29 mouse cellular contexts compared by ENCODE assay signal in genomic region chr6:28883518-28883917, GRCm38 (mm10). TPM values are rescaled to one million over a fixed set of nuclear protein-coding genes. Genes with fewer than 3 reads are reported as not detected.
A peak's percentile ranks its signal among the peaks of the same experiment; 100 is the strongest.
DNase-seq lines count a peak whose midpoint lies in the region; ATAC-seq and TF ChIP-seq lines count a peak whose summit lies in the region.
"Had no signal": no experiment of that assay in that cellular context is flagged by ENCODE, and none has a peak within 500 bp of the region (broad histone marks: within the 10 kb centered on the region; RNA-seq: fewer than 3 reads in every experiment).

No protein-coding gene starts in this region.

- no peaks in the 10 kb centered on the region for H3K9me3 ChIP-seq in heart, embryonic 11.5 days (replicated peaks; ENCODE audit: control insufficient read depth, low read length)
- H3K9me3 ChIP-seq in midbrain, embryonic 11.5 days (ENCODE audit: control insufficient read depth, low read length), result no peaks in the 10 kb centered on the region
- H3K9me3 ChIP-seq in midbrain, embryonic 15.5 days, result no peaks in the 10 kb centered on the region
- H3K9me3 ChIP-seq: embryonic facial prominence, embryonic 12.5 days; hindbrain, embryonic 13.5 days; limb, embryonic 12.5 days; liver, embryonic 15.5 days had no signal

- peaks cover 22% of the 10 kb centered on the region for H3K4me1 ChIP-seq in heart, embryonic 11.5 days (ENCODE audit: control insufficient read depth, insufficient read depth, low read length)
- no peaks in the 10 kb centered on the region for H3K4me1 ChIP-seq in kidney, adult 2 months (ENCODE audit: control insufficient read depth, insufficient read depth, low read length)
- H3K4me1 ChIP-seq in midbrain, embryonic 11.5 days (ENCODE audit: control insufficient read depth, insufficient read depth, low read length), result peaks cover under 1% of the 10 kb centered on the region; the same call in 1 of the 2 replicates
- peaks cover 11% of the 10 kb centered on the region for H3K4me1 ChIP-seq in midbrain, embryonic 15.5 days
- H3K4me1 ChIP-seq: embryonic facial prominence, embryonic 12.5 days; limb, embryonic 12.5 days; liver, embryonic 15.5 days had no signal

- no peaks in the 10 kb centered on the region for H3K27me3 ChIP-seq in heart, embryonic 11.5 days (ENCODE audit: control insufficient read depth, insufficient read depth, low read length)
- no peaks in the 10 kb centered on the region for H3K27me3 ChIP-seq in kidney, adult 2 months (replicated peaks; ENCODE audit: control insufficient read depth, insufficient read depth, low read length)
- no peaks in the 10 kb centered on the region for H3K27me3 ChIP-seq in midbrain, embryonic 11.5 days (ENCODE audit: control insufficient read depth, insufficient read depth, low read length)
- no peaks in the 10 kb centered on the region for H3K27me3 ChIP-seq in midbrain, embryonic 15.5 days (replicated peaks)
- H3K27me3 ChIP-seq: CH12.LX; embryonic facial prominence, embryonic 12.5 days; limb, embryonic 12.5 days; liver, embryonic 15.5 days had no signal

- no peak overlapping the region for H3K4me2 ChIP-seq in heart, embryonic 11.5 days
- H3K4me2 ChIP-seq in midbrain, embryonic 11.5 days, result no peak overlapping the region
- H3K4me2 ChIP-seq in midbrain, embryonic 15.5 days, result no peak overlapping the region
- H3K4me2 ChIP-seq: embryonic facial prominence, embryonic 12.5 days; hindbrain, embryonic 13.5 days; limb, embryonic 12.5 days; liver, embryonic 15.5 days; lung, embryonic 14.5 days had no signal

- no peak for TF ChIP-seq CTCF in kidney, adult 2 months (conservative IDR thresholded peaks at IDR 0.05; ENCODE audit: insufficient read depth, insufficient read length, low read depth, low read length)

- H3K4me3 ChIP-seq in heart, embryonic 11.5 days (ENCODE audit: low read depth, low read length), result no peak overlapping the region
- H3K4me3 ChIP-seq in kidney, adult 2 months (ENCODE audit: insufficient read depth, low read depth, low read length), result no peak overlapping the region
- no peak overlapping the region for H3K4me3 ChIP-seq in midbrain, embryonic 11.5 days (ENCODE audit: low read depth, low read length)
- no peak overlapping the region for H3K4me3 ChIP-seq in midbrain, embryonic 15.5 days
- H3K4me3 ChIP-seq: embryonic facial prominence, embryonic 12.5 days; hindbrain, embryonic 13.5 days; layer of hippocampus, adult 2 months; left cerebral cortex, adult 2 months; limb, embryonic 12.5 days; liver, embryonic 15.5 days had no signal

- WGBS in heart, embryonic 11.5 days (ENCODE audit: insufficient replicate concordance), result 69% methylated on average over 5 of the region's 5 CpGs
- WGBS in kidney, adult 2 months, result 70% methylated on average over 5 of the region's 5 CpGs
- whole genome bisulfite sequencing in midbrain, embryonic 11.5 days, result 84% methylated on average over 5 of the region's 5 CpGs
- WGBS in midbrain, embryonic 15.5 days, result 78% methylated on average over 5 of the region's 5 CpGs

- DNase-seq in adrenal gland, adult 2 months, result peak; percentile 48
- DNase-seq in adrenal gland, postnatal 25 days, result no peak
- peak; percentile 34 for DNase-seq in heart, adult 8-10 months (ENCODE audit: low spot score)
- peak; percentile 60 for DNase-seq in kidney, adult 2 months
- DNase-seq in kidney, adult 18-20 months, result no peak
- peak; percentile 14 for DNase-seq in midbrain, embryonic 11.5 days (ENCODE audit: low spot score, missing footprints)
- DNase-seq: cerebellum, adult 11 months; cerebellum, adult 9-10 months; embryo, embryonic 11 days; gastrocnemius, postnatal 14 days; lung, embryonic 14.5 days; lung, postnatal 14 days; spleen, adult 18-20 months; thymus, postnatal 14 days had no signal

- no peak for TF ChIP-seq POLR2A in kidney, adult 2 months (IDR thresholded peaks at IDR 0.05; ENCODE audit: low read depth, low read length)

- no peak overlapping the region for H3K27ac ChIP-seq in heart, embryonic 11.5 days (ENCODE audit: low read depth, low read length)
- H3K27ac ChIP-seq in kidney, adult 2 months (ENCODE audit: insufficient read depth, low read depth, low read length), result no peak overlapping the region
- no peak overlapping the region for H3K27ac ChIP-seq in midbrain, embryonic 11.5 days (ENCODE audit: low read depth, low read length)
- no peak overlapping the region for H3K27ac ChIP-seq in midbrain, embryonic 15.5 days
- H3K27ac ChIP-seq: embryonic facial prominence, embryonic 12.5 days; hindbrain, embryonic 13.5 days; layer of hippocampus, adult 2 months; left cerebral cortex, adult 2 months; limb, embryonic 12.5 days; liver, embryonic 15.5 days had no signal

- H3K9ac ChIP-seq in heart, embryonic 11.5 days (ENCODE audit: low read depth, low read length), result no peak overlapping the region
- no peak overlapping the region for H3K9ac ChIP-seq in midbrain, embryonic 11.5 days (ENCODE audit: low read length)
- H3K9ac ChIP-seq in midbrain, embryonic 15.5 days, result no peak overlapping the region
- H3K9ac ChIP-seq: embryonic facial prominence, embryonic 12.5 days; hindbrain, embryonic 13.5 days; limb, embryonic 12.5 days; liver, embryonic 15.5 days; lung, embryonic 14.5 days had no signal

- ATAC-seq in heart, embryonic 11.5 days (replicated peaks; ENCODE audit: insufficient number of reproducible peaks, low FRiP score, low TSS enrichment), result no peak
- ATAC-seq in midbrain, embryonic 11.5 days (ENCODE audit: low FRiP score), result no peak
- ATAC-seq in midbrain, embryonic 15.5 days (replicated peaks), result no peak
- ATAC-seq: forebrain, embryonic 14.5 days; intestine, postnatal 0 days; midbrain, embryonic 16.5 days had no signal

- peaks cover 22% of the 10 kb centered on the region for H3K36me3 ChIP-seq in heart, embryonic 11.5 days (ENCODE audit: control insufficient read depth, insufficient read depth, low read length)
- no peaks in the 10 kb centered on the region for H3K36me3 ChIP-seq in kidney, adult 2 months (ENCODE audit: control insufficient read depth, insufficient read depth, low read length)
- peaks cover 6% of the 10 kb centered on the region; the same call in 1 of the 2 replicates for H3K36me3 ChIP-seq in midbrain, embryonic 11.5 days (ENCODE audit: control insufficient read depth, insufficient read depth, low read length)
- H3K36me3 ChIP-seq in midbrain, embryonic 15.5 days (replicated peaks), result no peaks in the 10 kb centered on the region

RNA-seq across cellular contexts. Expression of gene Lrrc4, which starts 52.0 kb away (rescaled TPM):
- 1 to 10 TPM; 5.6 to 8.1 TPM for total RNA-seq in adrenal gland, adult 2 months (2021)
- 3.6 and 6.1 TPM in 2 replicates for polyA plus RNA-seq in adrenal gland, adult 2 months (2012; rRNA removed)
- 3.5 and 3.7 TPM in 2 replicates for total RNA-seq in adrenal gland, postnatal 25 days (2021)
- total RNA-seq in heart, adult 8-10 months (2022), result under 1 TPM; 0.62 to 0.98 (median 0.76) TPM
- 1.1 TPM in 2 replicates for polyA plus RNA-seq in heart, embryonic 11.5 days (2014; fragmentation: Nextera tagmentation; extraction: Ambion mirVana)
- 0.54 and 0.56 TPM in 2 replicates for polyA plus RNA-seq in kidney, adult 2 months (2012; rRNA removed)
- 2.2 and 2.7 TPM in 2 replicates for polyA plus RNA-seq in midbrain, embryonic 11.5 days (2014; fragmentation: Nextera tagmentation; extraction: Ambion mirVana)
- polyA plus RNA-seq in midbrain, embryonic 15.5 days (2015; fragmentation: Nextera tagmentation; extraction: Ambion mirVana), result 7.0 and 7.6 TPM in 2 replicates
- total RNA-seq: granulocyte monocyte progenitor cell, adult 5-6 weeks; liver, adult 2 months; neutrophil, adult 5-6 weeks had no signal

Comparison
In these comparisons a context has a peak if more than half of its experiments do, and no peak if none do; other contexts are left out.
1. DNase-seq: peak in adrenal gland, adult 2 months (single experiment), heart, adult 8-10 months (single experiment), kidney, adult 2 months (single experiment) and midbrain, embryonic 11.5 days (single experiment); none in adrenal gland, postnatal 25 days (single experiment) and kidney, adult 18-20 months (single experiment).